In the genomic region with DNA sequence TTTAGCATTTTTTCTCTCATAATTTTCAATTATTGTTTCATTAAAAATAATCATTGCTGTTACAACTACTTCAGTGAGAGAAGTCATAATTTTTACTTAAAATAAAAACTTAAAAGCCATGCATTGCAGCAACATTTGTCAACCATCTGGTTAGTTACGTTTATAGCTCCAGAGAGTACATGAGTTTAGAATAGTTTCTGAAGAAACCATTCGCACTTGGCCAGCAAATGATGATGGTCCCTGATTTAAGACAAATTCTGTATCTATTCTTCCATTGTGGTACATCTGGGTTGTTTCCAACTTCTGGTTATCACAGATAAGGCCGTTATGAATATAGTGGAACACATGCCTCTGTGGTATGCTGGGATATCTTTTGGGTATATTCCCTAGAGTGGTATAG, we compare ENCODE assay signal across 26 mouse cellular contexts.
"Had no signal": no experiment of that assay in that cellular context is flagged by ENCODE, and none has a peak within 500 bp of the region (broad histone marks: within the 10 kb centered on the region; RNA-seq: fewer than 3 reads in every experiment).

No protein-coding gene starts in this region.

- H3K36me3 ChIP-seq: intestine, embryonic 15.5 days; kidney, embryonic 15.5 days; limb, embryonic 10.5 days; limb, embryonic 13.5 days; liver, embryonic 12.5 days; liver, embryonic 15.5 days; lung, embryonic 15.5 days; midbrain, embryonic 12.5 days; neural tube, embryonic 13.5 days; stomach, embryonic 15.5 days had no signal

- DNase-seq: kidney, adult 11 months; kidney, adult 8-10 months; kidney, postnatal 10 days; kidney, postnatal 36 days; liver; lung, adult 18-20 months; lung, postnatal 10 days; lung, postnatal 36 days; retina, postnatal 1 day; right cerebral cortex, postnatal 25 days; spleen, adult 18-20 months; thymus, adult 18-20 months; thymus, postnatal 14 days; thymus, postnatal 4 days had no signal

- H3K27me3 ChIP-seq: intestine, embryonic 15.5 days; kidney, embryonic 15.5 days; limb, embryonic 13.5 days; liver, embryonic 12.5 days; liver, embryonic 15.5 days; lung, embryonic 15.5 days; midbrain, embryonic 12.5 days; neural tube, embryonic 13.5 days; stomach, embryonic 15.5 days had no signal

- ATAC-seq: intestine, embryonic 15.5 days; liver, embryonic 12.5 days; midbrain, embryonic 16.5 days had no signal

- H3K4me2 ChIP-seq: intestine, embryonic 15.5 days; kidney, embryonic 15.5 days; limb, embryonic 13.5 days; liver, embryonic 12.5 days; liver, embryonic 15.5 days; lung, embryonic 15.5 days; midbrain, embryonic 12.5 days; neural tube, embryonic 13.5 days; stomach, embryonic 15.5 days had no signal

- H3K4me1 ChIP-seq: intestine, embryonic 15.5 days; kidney, embryonic 15.5 days; limb, embryonic 10.5 days; limb, embryonic 13.5 days; liver, embryonic 15.5 days; lung, embryonic 15.5 days; midbrain, embryonic 12.5 days; neural tube, embryonic 13.5 days; stomach, embryonic 15.5 days had no signal

- H3K9me3 ChIP-seq: intestine, embryonic 15.5 days; kidney, embryonic 15.5 days; limb, embryonic 10.5 days; limb, embryonic 13.5 days; liver, embryonic 12.5 days; liver, embryonic 15.5 days; lung, embryonic 15.5 days; neural tube, embryonic 13.5 days; stomach, embryonic 15.5 days had no signal

- H3K9ac ChIP-seq: intestine, embryonic 15.5 days; kidney, embryonic 15.5 days; limb, embryonic 13.5 days; liver, embryonic 12.5 days; liver, embryonic 15.5 days; lung, embryonic 15.5 days; midbrain, embryonic 12.5 days; neural tube, embryonic 13.5 days; stomach, embryonic 15.5 days had no signal

- H3K4me3 ChIP-seq: intestine, embryonic 15.5 days; kidney, embryonic 15.5 days; limb, embryonic 10.5 days; limb, embryonic 13.5 days; liver, embryonic 12.5 days; liver, embryonic 15.5 days; lung, embryonic 15.5 days; midbrain, embryonic 12.5 days; myocyte; neural tube, embryonic 13.5 days; stomach, embryonic 15.5 days had no signal

- H3K27ac ChIP-seq: intestine, embryonic 15.5 days; kidney, embryonic 15.5 days; limb, embryonic 10.5 days; limb, embryonic 13.5 days; liver, embryonic 12.5 days; liver, embryonic 15.5 days; lung, embryonic 15.5 days; midbrain, embryonic 12.5 days; neural tube, embryonic 13.5 days; stomach, embryonic 15.5 days had no signal
